8 mouse cellular contexts compared by ENCODE assay signal in genomic region chr7:19572926-19573775, GRCm38 (mm10). TPM values are rescaled to one million over a fixed set of nuclear protein-coding genes. Genes with fewer than 3 reads are reported as not detected.
DNase-seq lines count a peak whose midpoint lies in the region; ATAC-seq lines count a peak whose summit lies in the region.

No protein-coding gene starts in this region.

- peaks cover 48% of the 10 kb centered on the region for H3K79me2 ChIP-seq in macrophage (ENCODE audit: inconsistent target)

- peaks cover 32% of the 10 kb centered on the region for H3K27me3 ChIP-seq in hindbrain, embryonic 14.5 days (ENCODE audit: control insufficient read depth, insufficient read depth, low read length)

- peak overlapping the region; percentile 75 for H3K4me3 ChIP-seq in hindbrain, embryonic 14.5 days (replicated peaks; ENCODE audit: low read length)
- peak overlapping the region; percentile 91 for H3K4me3 ChIP-seq in macrophage (ENCODE audit: inconsistent target)

- H3K9ac ChIP-seq in hindbrain, embryonic 14.5 days = peak overlapping the region; percentile 63

- H3K27ac ChIP-seq in hindbrain, embryonic 14.5 days = peak overlapping the region; percentile 58
- H3K27ac ChIP-seq in macrophage = peak overlapping the region; percentile 49

- ATAC-seq in hindbrain, embryonic 14.5 days (ENCODE audit: low FRiP score) = peak; percentile 87

- WGBS in hindbrain, embryonic 14.5 days = under 1% methylated on average over 53 of the region's 53 CpGs
- WGBS in macrophage (ENCODE audit: missing documents) = under 1% methylated on average over 53 of the region's 53 CpGs

- no peaks in the 10 kb centered on the region for H3K9me3 ChIP-seq in hindbrain, embryonic 14.5 days (ENCODE audit: control insufficient read depth, low read length)

- H3K4me1 ChIP-seq in hindbrain, embryonic 14.5 days (replicated peaks; ENCODE audit: control insufficient read depth, insufficient read depth, low read length) = peaks cover 20% of the 10 kb centered on the region

- peak overlapping the region; percentile 87 for H3K4me2 ChIP-seq in hindbrain, embryonic 14.5 days (replicated peaks)

- peak; percentile 92 for DNase-seq in NIH3T3 (ENCODE audit: low read depth)
- DNase-seq in cerebellum, postnatal 10 days = peak; percentile 86 to 89
- DNase-seq in frontal cortex, postnatal 25 days (ENCODE audit: low spot score in 2 of 2) = peak; percentile 54 to 60
- DNase-seq in hindbrain, embryonic 14.5 days (ENCODE audit: low spot score) = peak; percentile 79
- DNase-seq in left cerebral cortex, adult 18-20 months (ENCODE audit: low spot score in 2 of 2) = peak; percentile 72 to 75
- peak; percentile 71 for DNase-seq in retina, postnatal 7 days (ENCODE audit: low read depth, low spot score)
- DNase-seq in urinary bladder, adult 2 months (ENCODE audit: low spot score) = peak; percentile 86

- peaks cover 13% of the 10 kb centered on the region for H3K36me3 ChIP-seq in hindbrain, embryonic 14.5 days (replicated peaks; ENCODE audit: control insufficient read depth, insufficient read depth)
- H3K36me3 ChIP-seq in macrophage (ENCODE audit: inconsistent target) = peaks cover 11% of the 10 kb centered on the region

RNA-seq across cellular contexts. Expression of gene Zfp296, which starts 3.9 kb away (rescaled TPM):
- polyA plus RNA-seq in hindbrain, embryonic 14.5 days (2014; fragmentation: Nextera tagmentation; extraction: Ambion mirVana) = 0.13 and 0.16 TPM in 2 replicates
- 1 to 10 TPM; 2.0 to 2.7 TPM for total RNA-seq in left cerebral cortex, adult 18-20 months (2021)
- 1 to 10 TPM in 4 of 26 experiments, under 1 TPM in 9, not detected in 13; 0.53 to 1.5 (median 0.73) TPM for total RNA-seq in macrophage (2018; cell fraction: chromatin; rRNA removed)
- under 1 TPM in 23 of 26 experiments, not detected in 3; 0.10 to 0.72 (median 0.20) TPM for total RNA-seq in macrophage (2018; cell fraction: cytosol; rRNA removed)
- total RNA-seq in macrophage (2018; cell fraction: nucleus; rRNA removed) = 1 to 10 TPM in 7 of 26 experiments, under 1 TPM in 11, not detected in 8; 0.29 to 2.0 (median 0.79) TPM
- polyA plus RNA-seq in macrophage (2018) = 0.16 to 0.24 TPM in 2 of 3 replicates, not detected in the other
- 6.2 and 7.0 TPM in 2 replicates for polyA plus RNA-seq in urinary bladder, adult 2 months (2012; rRNA removed)

RNA-seq across cellular contexts. Expression of gene Gemin7, which starts 4.2 kb away (rescaled TPM):
- 141 and 157 TPM in 2 replicates for polyA plus RNA-seq in hindbrain, embryonic 14.5 days (2014; fragmentation: Nextera tagmentation; extraction: Ambion mirVana)
- total RNA-seq in left cerebral cortex, adult 18-20 months (2021) = 10 to 100 TPM; 51.0 to 53.7 TPM
- total RNA-seq in macrophage (2018; cell fraction: chromatin; rRNA removed) = 10 to 100 TPM in 10 of 26 experiments, 1 to 10 TPM in 16; 3.2 to 19.6 (median 8.9) TPM
- 10 to 100 TPM; 35.9 to 57.6 (median 43.0) TPM for total RNA-seq in macrophage (2018; cell fraction: cytosol; rRNA removed)
- 10 to 100 TPM in 23 of 26 experiments, 1 to 10 TPM in 3; 9.0 to 31.5 (median 19.9) TPM for total RNA-seq in macrophage (2018; cell fraction: nucleus; rRNA removed)
- polyA plus RNA-seq in macrophage (2018) = 16.9 to 46.6 TPM (median 40.7 TPM) in 3 replicates
- 69.0 TPM in 2 replicates for polyA plus RNA-seq in urinary bladder, adult 2 months (2012; rRNA removed)

RNA-seq across cellular contexts. Expression of gene Ppp1r37, which starts 10.3 kb away (rescaled TPM):
- 12.7 and 12.9 TPM in 2 replicates for polyA plus RNA-seq in hindbrain, embryonic 14.5 days (2014; fragmentation: Nextera tagmentation; extraction: Ambion mirVana)
- 100 to 1,000 TPM; 139 to 147 TPM for total RNA-seq in left cerebral cortex, adult 18-20 months (2021)
- total RNA-seq in macrophage (2018; cell fraction: chromatin; rRNA removed) = 10 to 100 TPM; 26.7 to 91.8 (median 50.8) TPM
- 10 to 100 TPM; 23.2 to 43.0 (median 33.0) TPM for total RNA-seq in macrophage (2018; cell fraction: cytosol; rRNA removed)
- 10 to 100 TPM; 24.7 to 78.1 (median 45.1) TPM for total RNA-seq in macrophage (2018; cell fraction: nucleus; rRNA removed)
- polyA plus RNA-seq in macrophage (2018) = 21.4 to 34.9 TPM (median 23.9 TPM) in 3 replicates
- 61.4 and 64.8 TPM in 2 replicates for polyA plus RNA-seq in urinary bladder, adult 2 months (2012; rRNA removed)

RNA-seq across cellular contexts. Expression of gene Clasrp, which starts 31.1 kb away (rescaled TPM):
- polyA plus RNA-seq in hindbrain, embryonic 14.5 days (2014; fragmentation: Nextera tagmentation; extraction: Ambion mirVana) = 41.6 and 47.6 TPM in 2 replicates
- total RNA-seq in left cerebral cortex, adult 18-20 months (2021) = 10 to 100 TPM; 70.4 to 87.0 TPM
- total RNA-seq in macrophage (2018; cell fraction: chromatin; rRNA removed) = 100 to 1,000 TPM in 23 of 26 experiments, 10 to 100 TPM in 3; 86.3 to 338 (median 198) TPM
- 10 to 100 TPM in 14 of 26 experiments, 1 to 10 TPM in 12; 6.3 to 19.3 (median 10.5) TPM for total RNA-seq in macrophage (2018; cell fraction: cytosol; rRNA removed)
- 100 to 1,000 TPM in 6 of 26 experiments, 10 to 100 TPM in 20; 28.7 to 156 (median 67.4) TPM for total RNA-seq in macrophage (2018; cell fraction: nucleus; rRNA removed)
- 14.0 to 24.9 TPM (median 16.3 TPM) in 3 replicates for polyA plus RNA-seq in macrophage (2018)
- 68.9 and 76.5 TPM in 2 replicates for polyA plus RNA-seq in urinary bladder, adult 2 months (2012; rRNA removed)

RNA-seq across cellular contexts. Expression of gene Nkpd1, which starts 55.5 kb away (rescaled TPM):
- 0.98 and 1.1 TPM in 2 replicates for polyA plus RNA-seq in hindbrain, embryonic 14.5 days (2014; fragmentation: Nextera tagmentation; extraction: Ambion mirVana)
- total RNA-seq in left cerebral cortex, adult 18-20 months (2021) = under 1 TPM; 0.72 to 0.94 TPM
- under 1 TPM in 2 of 26 experiments, not detected in 24; 0.33 to 0.51 TPM for total RNA-seq in macrophage (2018; cell fraction: chromatin; rRNA removed)
- not detected for total RNA-seq in macrophage (2018; cell fraction: cytosol; rRNA removed)
- total RNA-seq in macrophage (2018; cell fraction: nucleus; rRNA removed) = under 1 TPM in 1 of 26 experiments, not detected in 25; 0.25 TPM
- not detected in 3 replicates for polyA plus RNA-seq in macrophage (2018)
- 1.5 and 1.6 TPM in 2 replicates for polyA plus RNA-seq in urinary bladder, adult 2 months (2012; rRNA removed)

Comparison
In these comparisons a context has a peak if more than half of its experiments do, and no peak if none do; other contexts are left out.
1. Peak in every context shown above with its lines: DNase-seq, ATAC-seq, H3K4me3 ChIP-seq and H3K27ac ChIP-seq.